Mouse (Mus musculus): Measurements from ENCODE around the gene Anapc2. TPM values are rescaled to one million over a fixed set of nuclear protein-coding genes. Genes with fewer than 3 reads are reported as not detected.

Gene Anapc2
- polyA plus RNA-seq, 1 experiment, result 76.0 TPM

DNA sequence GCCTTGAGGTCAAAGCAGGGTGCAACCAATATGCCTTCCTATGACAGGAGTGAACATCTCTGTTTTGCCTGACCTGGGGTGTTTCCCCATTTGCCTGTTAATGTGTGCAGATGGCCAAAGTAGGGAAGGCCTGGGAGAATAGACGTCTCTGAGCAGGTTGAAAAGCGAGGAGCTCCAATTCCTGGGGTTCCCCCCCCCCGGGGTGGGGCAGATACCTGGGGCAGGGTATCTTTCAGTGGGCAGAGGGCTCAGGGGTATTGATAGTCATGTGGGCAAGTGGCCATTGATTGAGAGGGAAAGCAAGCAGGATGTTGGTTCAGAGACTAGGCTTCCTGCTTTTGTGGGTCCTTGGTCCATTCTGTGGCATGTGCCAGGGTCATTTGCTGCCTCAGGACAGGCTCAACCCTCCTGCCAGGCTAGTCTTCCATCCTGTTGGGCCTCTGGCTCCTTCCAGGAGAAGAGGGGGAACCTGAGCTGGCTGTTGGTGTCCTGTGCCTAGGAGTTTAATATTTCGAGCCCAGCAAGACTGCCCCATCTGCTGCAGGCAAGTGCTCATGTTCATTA, 4.5 kb upstream of the Anapc2 start:
- Histone ChIP-seq H3K27me3 (ENCODE audit: control insufficient read depth, insufficient read depth, low read length, poor library complexity, severe bottlenecking) (no peaks in the 10 kb centered on the region), H3K36me3 (ENCODE audit: control insufficient read depth, insufficient read depth, low read length, poor library complexity, severe bottlenecking) (peaks cover 4% of the 10 kb centered on the region; the same call in 1 of the 2 replicates), H3K9ac (ENCODE audit: low read depth, poor library complexity, severe bottlenecking) (no peak overlapping the region), H3K4me3 (ENCODE audit: low read depth, low read length) (no peak overlapping the region), H3K4me1 (ENCODE audit: control insufficient read depth, insufficient read depth, low read length) (peaks cover 5% of the 10 kb centered on the region), H3K9me3 (replicated peaks; ENCODE audit: control insufficient read depth, insufficient read depth, low read length, poor library complexity, severe bottlenecking) (no peaks in the 10 kb centered on the region), H3K27ac (ENCODE audit: insufficient read depth, low read length) (no peak overlapping the region)
- TF ChIP-seq POLR2A (IDR thresholded peaks at IDR 0.05; ENCODE audit: insufficient read depth, low read length) (no peak), EP300 (IDR thresholded peaks at IDR 0.05; ENCODE audit: insufficient read depth, low read depth, low read length) (no peak), CTCF (IDR thresholded peaks at IDR 0.05; ENCODE audit: low read depth, low read length) (no peak)

DNA sequence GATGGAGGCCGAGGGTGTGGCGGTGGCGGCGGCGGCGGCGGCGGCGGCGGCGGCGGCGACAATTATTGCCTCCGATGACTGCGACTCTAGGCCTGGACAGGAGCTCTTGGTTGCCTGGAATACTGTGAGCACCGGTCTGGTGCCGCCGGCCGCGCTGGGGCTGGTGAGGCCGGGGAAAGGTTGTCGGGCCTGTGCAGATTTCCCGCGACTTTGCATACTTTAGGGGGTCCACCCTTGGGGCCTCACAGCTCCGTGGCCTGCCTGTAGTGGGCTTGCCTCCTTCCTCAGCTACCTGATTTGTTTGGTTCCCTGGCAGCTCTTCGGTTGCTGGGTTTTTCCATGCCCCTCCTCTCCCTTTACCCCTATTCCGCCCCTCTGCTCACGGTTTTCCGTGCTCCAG, 237 bp downstream of the Anapc2 start:
- Histone ChIP-seq H3K27me3 (ENCODE audit: control insufficient read depth, insufficient read depth, low read length, poor library complexity, severe bottlenecking) (no peaks in the 10 kb centered on the region), H3K9ac (ENCODE audit: low read depth, poor library complexity, severe bottlenecking) (peak overlapping the region; percentile 60), H3K4me1 (ENCODE audit: control insufficient read depth, insufficient read depth, low read length) (no peaks in the 10 kb centered on the region), H3K4me3 (ENCODE audit: low read depth, low read length) (peak overlapping the region; percentile 97), H3K36me3 (ENCODE audit: control insufficient read depth, insufficient read depth, low read length, poor library complexity, severe bottlenecking) (peaks cover 13% of the 10 kb centered on the region), H3K27ac (ENCODE audit: insufficient read depth, low read length) (no peak overlapping the region), H3K9me3 (replicated peaks; ENCODE audit: control insufficient read depth, insufficient read depth, low read length, poor library complexity, severe bottlenecking) (no peaks in the 10 kb centered on the region)
- TF ChIP-seq POLR2A (IDR thresholded peaks at IDR 0.05; ENCODE audit: insufficient read depth, low read length) (no peak), EP300 (IDR thresholded peaks at IDR 0.05; ENCODE audit: insufficient read depth, low read depth, low read length) (no peak), CTCF (IDR thresholded peaks at IDR 0.05; ENCODE audit: low read depth, low read length) (no peak)

DNA sequence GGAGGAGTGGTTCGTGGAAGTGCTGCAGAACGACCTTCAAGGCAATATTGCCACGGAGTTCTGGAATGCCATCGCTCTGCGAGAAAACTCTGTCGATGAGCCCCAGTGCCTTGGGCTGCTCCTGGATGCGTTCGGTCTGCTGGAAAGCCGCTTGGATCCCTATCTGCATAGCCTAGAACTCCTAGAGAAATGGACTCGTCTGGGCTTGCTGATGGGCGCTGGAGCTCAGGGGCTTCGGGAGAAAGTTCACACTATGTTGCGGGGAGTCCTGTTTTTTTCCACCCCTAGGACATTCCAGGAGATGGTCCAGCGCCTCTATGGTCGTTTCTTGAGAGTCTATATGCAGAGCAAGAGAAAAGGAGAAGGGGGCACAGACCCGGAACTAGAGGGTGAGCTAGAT, 732 bp downstream of the Anapc2 start:
- Histone ChIP-seq H3K27me3 (ENCODE audit: control insufficient read depth, insufficient read depth, low read length, poor library complexity, severe bottlenecking) (no peaks in the 10 kb centered on the region), H3K36me3 (ENCODE audit: control insufficient read depth, insufficient read depth, low read length, poor library complexity, severe bottlenecking) (peaks cover 15% of the 10 kb centered on the region), H3K4me1 (ENCODE audit: control insufficient read depth, insufficient read depth, low read length) (no peaks in the 10 kb centered on the region), H3K4me3 (ENCODE audit: low read depth, low read length) (peak overlapping the region; percentile 97), H3K27ac (ENCODE audit: insufficient read depth, low read length) (no peak overlapping the region), H3K9me3 (replicated peaks; ENCODE audit: control insufficient read depth, insufficient read depth, low read length, poor library complexity, severe bottlenecking) (no peaks in the 10 kb centered on the region), H3K9ac (ENCODE audit: low read depth, poor library complexity, severe bottlenecking) (peak overlapping the region; percentile 60)
- TF ChIP-seq POLR2A (IDR thresholded peaks at IDR 0.05; ENCODE audit: insufficient read depth, low read length) (no peak), EP300 (IDR thresholded peaks at IDR 0.05; ENCODE audit: insufficient read depth, low read depth, low read length) (no peak), CTCF (IDR thresholded peaks at IDR 0.05; ENCODE audit: low read depth, low read length) (no peak)

DNA sequence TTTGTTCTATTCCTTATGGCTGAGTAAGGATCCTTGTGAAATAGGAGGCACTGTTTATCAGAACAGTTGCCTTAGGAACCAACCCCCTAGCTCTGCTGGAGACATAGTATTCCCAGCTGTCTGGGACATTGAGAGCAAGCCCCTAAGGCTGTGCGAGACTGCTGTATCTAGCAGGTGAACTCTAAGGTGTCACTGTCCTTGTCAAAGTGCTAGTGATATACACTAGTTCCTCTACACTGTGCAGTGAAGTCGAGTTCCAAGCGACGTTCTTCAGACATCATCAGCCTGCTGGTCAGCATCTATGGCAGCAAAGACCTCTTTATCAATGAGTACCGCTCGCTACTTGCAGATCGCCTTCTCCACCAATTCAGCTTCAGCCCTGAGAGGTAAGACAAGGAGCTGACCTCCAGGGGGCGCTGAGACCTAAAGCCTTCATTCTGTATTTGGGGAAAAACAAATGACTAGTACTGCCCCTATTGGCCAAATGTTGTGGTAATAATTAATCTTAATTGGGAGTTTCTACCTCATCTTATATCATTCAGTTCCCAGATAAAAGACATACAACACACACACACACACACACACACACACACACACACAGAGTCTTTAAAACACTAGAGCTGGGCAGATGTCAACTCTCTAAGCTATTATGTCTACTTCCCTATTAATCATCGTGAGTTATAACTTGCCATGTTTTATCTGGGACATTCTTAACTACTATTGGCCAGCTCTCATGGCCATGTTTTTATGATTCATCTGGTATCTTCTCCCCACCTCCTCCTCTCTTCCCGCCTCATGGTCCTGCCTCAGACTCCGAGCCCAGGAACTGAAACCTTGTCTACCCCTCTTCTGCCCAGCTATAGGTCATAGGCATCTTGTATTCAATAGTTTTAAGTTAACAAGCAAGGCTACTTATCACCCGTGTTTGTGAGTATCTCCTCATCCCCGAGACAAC, 6.9 kb downstream of the Anapc2 start:
- no peak overlapping the region for H3K9ac ChIP-seq (ENCODE audit: low read depth, poor library complexity, severe bottlenecking)
- no peak for TF ChIP-seq EP300 (IDR thresholded peaks at IDR 0.05; ENCODE audit: insufficient read depth, low read depth, low read length)
- TF ChIP-seq CTCF (IDR thresholded peaks at IDR 0.05; ENCODE audit: low read depth, low read length), result peak; percentile 74
- no peak for TF ChIP-seq POLR2A (IDR thresholded peaks at IDR 0.05; ENCODE audit: insufficient read depth, low read length)
- H3K4me1 ChIP-seq (ENCODE audit: control insufficient read depth, insufficient read depth, low read length), result no peaks in the 10 kb centered on the region
- H3K9me3 ChIP-seq (replicated peaks; ENCODE audit: control insufficient read depth, insufficient read depth, low read length, poor library complexity, severe bottlenecking), result no peaks in the 10 kb centered on the region
- H3K36me3 ChIP-seq (ENCODE audit: control insufficient read depth, insufficient read depth, low read length, poor library complexity, severe bottlenecking), result peaks cover 32% of the 10 kb centered on the region
- H3K27ac ChIP-seq (ENCODE audit: insufficient read depth, low read length), result no peak overlapping the region
- no peak overlapping the region for H3K4me3 ChIP-seq (ENCODE audit: low read depth, low read length)
- no peaks in the 10 kb centered on the region for H3K27me3 ChIP-seq (ENCODE audit: control insufficient read depth, insufficient read depth, low read length, poor library complexity, severe bottlenecking)

DNA sequence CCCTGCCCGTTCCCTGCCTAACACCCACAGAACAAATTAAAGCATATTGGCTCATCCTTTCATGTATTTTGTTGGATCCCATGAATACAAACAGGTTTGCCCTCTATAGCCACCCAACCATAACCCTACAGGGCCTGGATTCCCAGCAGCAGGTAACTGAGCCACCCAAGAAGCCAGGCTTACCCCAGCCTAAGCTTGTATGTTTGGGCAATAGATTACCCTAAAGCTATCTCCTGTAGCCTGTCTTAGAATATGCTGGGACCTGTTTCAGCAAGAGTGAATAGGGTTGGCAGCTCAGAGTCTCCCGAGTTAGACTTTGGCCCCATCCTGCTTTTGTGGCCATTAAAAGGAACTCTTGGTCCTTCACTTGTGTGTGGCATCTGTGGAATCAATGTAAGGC, 13.3 kb downstream of the Anapc2 start:
- no peaks in the 10 kb centered on the region for H3K9me3 ChIP-seq (replicated peaks; ENCODE audit: control insufficient read depth, insufficient read depth, low read length, poor library complexity, severe bottlenecking)
- no peak overlapping the region for H3K9ac ChIP-seq (ENCODE audit: low read depth, poor library complexity, severe bottlenecking)
- no peak for TF ChIP-seq POLR2A (IDR thresholded peaks at IDR 0.05; ENCODE audit: insufficient read depth, low read length)
- TF ChIP-seq CTCF (IDR thresholded peaks at IDR 0.05; ENCODE audit: low read depth, low read length), result no peak
- TF ChIP-seq EP300 (IDR thresholded peaks at IDR 0.05; ENCODE audit: insufficient read depth, low read depth, low read length), result no peak
- H3K27ac ChIP-seq (ENCODE audit: insufficient read depth, low read length), result no peak overlapping the region
- peaks cover 3% of the 10 kb centered on the region for H3K36me3 ChIP-seq (ENCODE audit: control insufficient read depth, insufficient read depth, low read length, poor library complexity, severe bottlenecking)
- no peak overlapping the region for H3K4me3 ChIP-seq (ENCODE audit: low read depth, low read length)
- H3K27me3 ChIP-seq (ENCODE audit: control insufficient read depth, insufficient read depth, low read length, poor library complexity, severe bottlenecking), result no peaks in the 10 kb centered on the region; the same call in 1 of the 2 replicates
- H3K4me1 ChIP-seq (ENCODE audit: control insufficient read depth, insufficient read depth, low read length), result peaks cover 4% of the 10 kb centered on the region

DNA sequence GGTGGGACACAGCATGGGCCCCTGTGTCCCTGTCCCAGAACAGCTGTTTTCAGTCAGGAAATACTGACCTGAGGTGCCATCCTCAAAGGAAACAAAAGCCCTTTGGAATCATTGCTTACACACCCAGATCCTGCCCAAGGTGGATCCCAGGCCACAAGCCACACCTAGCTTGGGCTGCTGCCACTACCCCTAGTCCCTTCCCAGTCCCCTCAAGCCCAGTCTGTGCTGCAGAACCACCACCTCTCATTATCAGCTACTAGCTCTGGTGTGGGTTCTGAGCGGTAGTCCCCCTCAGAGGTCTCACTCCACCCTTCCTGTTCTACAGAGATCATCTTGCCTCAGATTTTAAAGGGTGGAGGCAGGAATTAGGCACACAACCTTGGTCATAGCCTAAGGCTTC, 14.0 kb downstream of the Anapc2 start:
- no peaks in the 10 kb centered on the region; the same call in 1 of the 2 replicates for H3K27me3 ChIP-seq (ENCODE audit: control insufficient read depth, insufficient read depth, low read length, poor library complexity, severe bottlenecking)

More for the DNA sequence above, 14.0 kb downstream of the Anapc2 start:
- H3K27ac ChIP-seq (ENCODE audit: insufficient read depth, low read length), result no peak overlapping the region
- H3K36me3 ChIP-seq (ENCODE audit: control insufficient read depth, insufficient read depth, low read length, poor library complexity, severe bottlenecking), result no peaks in the 10 kb centered on the region; the same call in none of the 2 replicates
- TF ChIP-seq EP300 (IDR thresholded peaks at IDR 0.05; ENCODE audit: insufficient read depth, low read depth, low read length) (no peak), CTCF (IDR thresholded peaks at IDR 0.05; ENCODE audit: low read depth, low read length) (no peak), POLR2A (IDR thresholded peaks at IDR 0.05; ENCODE audit: insufficient read depth, low read length) (no peak)
- H3K9me3 ChIP-seq (replicated peaks; ENCODE audit: control insufficient read depth, insufficient read depth, low read length, poor library complexity, severe bottlenecking), result no peaks in the 10 kb centered on the region
- H3K4me1 ChIP-seq (ENCODE audit: control insufficient read depth, insufficient read depth, low read length), result peaks cover 4% of the 10 kb centered on the region
- no peak overlapping the region for H3K9ac ChIP-seq (ENCODE audit: low read depth, poor library complexity, severe bottlenecking)
- no peak overlapping the region for H3K4me3 ChIP-seq (ENCODE audit: low read depth, low read length)
